ENCODE assay signal across 15 mouse cellular contexts in genomic region chr13:70639639-70640038, GRCm38 (mm10). TPM values are rescaled to one million over a fixed set of nuclear protein-coding genes. Genes with fewer than 3 reads are reported as not detected.
DNase-seq lines count a peak whose midpoint lies in the region; ATAC-seq and TF ChIP-seq lines count a peak whose summit lies in the region.
"Had no signal": no experiment of that assay in that cellular context is flagged by ENCODE, and none has a peak within 500 bp of the region (broad histone marks: within the 10 kb centered on the region; RNA-seq: fewer than 3 reads in every experiment).

No protein-coding gene starts in this region.

- no peak for TF ChIP-seq EP300 in lung, postnatal 0 days (IDR thresholded peaks at IDR 0.05)

- no peak for TF ChIP-seq CTCF in lung, postnatal 0 days (IDR thresholded peaks at IDR 0.05)
- no peak for TF ChIP-seq CTCF in lung, adult 2 months (IDR thresholded peaks at IDR 0.05; ENCODE audit: insufficient read depth, low read length)

- H3K4me2 ChIP-seq in lung, postnatal 0 days (replicated peaks; ENCODE audit: low read depth, low read length): no peak overlapping the region
- H3K4me2 ChIP-seq: forebrain, embryonic 12.5 days; hindbrain, embryonic 14.5 days; neural tube, embryonic 15.5 days had no signal

- H3K4me3 ChIP-seq in lung, postnatal 0 days (ENCODE audit: low read depth, low read length): no peak overlapping the region
- H3K4me3 ChIP-seq in lung, adult 2 months (replicated peaks; ENCODE audit: extremely low read depth, low read depth, low read length): no peak overlapping the region
- H3K4me3 ChIP-seq in limb, embryonic 10.5 days: no peak overlapping the region
- H3K4me3 ChIP-seq: forebrain, embryonic 12.5 days; midbrain, embryonic 10.5 days; neural tube, embryonic 15.5 days had no signal

- no peaks in the 10 kb centered on the region for H3K36me3 ChIP-seq in lung, postnatal 0 days (ENCODE audit: insufficient read depth, low read length)
- no peaks in the 10 kb centered on the region for H3K36me3 ChIP-seq in limb, embryonic 10.5 days
- H3K36me3 ChIP-seq: forebrain, embryonic 12.5 days; midbrain, embryonic 10.5 days; neural tube, embryonic 15.5 days had no signal

- no peaks in the 10 kb centered on the region for H3K27me3 ChIP-seq in lung, postnatal 0 days (replicated peaks; ENCODE audit: insufficient read depth, low read length)
- H3K27me3 ChIP-seq in limb, embryonic 10.5 days (ENCODE audit: low read depth, poor library complexity, severe bottlenecking): no peaks in the 10 kb centered on the region

- no peak overlapping the region for H3K9ac ChIP-seq in lung, postnatal 0 days (replicated peaks; ENCODE audit: low read depth)
- H3K9ac ChIP-seq: forebrain, embryonic 12.5 days; hindbrain, embryonic 14.5 days; neural tube, embryonic 15.5 days had no signal

- TF ChIP-seq POLR2A in lung, adult 2 months (IDR thresholded peaks at IDR 0.05; ENCODE audit: borderline replicate concordance, extremely low read depth, low read depth, low read length): no peak

- DNase-seq in kidney, adult 11 months: peak; percentile 26
- DNase-seq in kidney, postnatal 4 days: no peak
- peak; percentile 27 for DNase-seq in lung, postnatal 0 days (ENCODE audit: low spot score)
- DNase-seq in lung, adult 2 months: no peak
- DNase-seq in kidney, postnatal 10 days: peak; percentile 25
- peak; percentile 6 for DNase-seq in limb, embryonic 10.5 days (ENCODE audit: low spot score)
- DNase-seq in ovary, postnatal 10 days (ENCODE audit: low spot score): no peak
- DNase-seq: adrenal gland, postnatal 10 days; cerebellum, adult 18-20 months; cerebellum, postnatal 14 days; gastrocnemius, postnatal 36 days had no signal

- WGBS in lung, postnatal 0 days: 60% methylated on average over 3 of the region's 3 CpGs
- WGBS in lung, adult 2 months: 47% methylated on average over 3 of the region's 3 CpGs
- 87% methylated on average over 3 of the region's 3 CpGs for WGBS in limb, embryonic 10.5 days

- no peak overlapping the region for H3K27ac ChIP-seq in lung, postnatal 0 days (ENCODE audit: low read length)
- H3K27ac ChIP-seq in limb, embryonic 10.5 days: no peak overlapping the region
- H3K27ac ChIP-seq: forebrain, embryonic 12.5 days; hindbrain, embryonic 14.5 days; midbrain, embryonic 10.5 days; neural tube, embryonic 15.5 days had no signal

- no peak for ATAC-seq in lung, postnatal 0 days

- peaks cover 9% of the 10 kb centered on the region for H3K4me1 ChIP-seq in lung, postnatal 0 days (ENCODE audit: insufficient read depth, low read depth, low read length)
- H3K4me1 ChIP-seq in lung, adult 2 months (ENCODE audit: control insufficient read depth, insufficient read depth, low read length): peaks cover 11% of the 10 kb centered on the region
- H3K4me1 ChIP-seq in limb, embryonic 10.5 days: peaks cover 24% of the 10 kb centered on the region

- H3K9me3 ChIP-seq in lung, postnatal 0 days (ENCODE audit: low read length): no peaks in the 10 kb centered on the region
- H3K9me3 ChIP-seq in limb, embryonic 10.5 days (replicated peaks): no peaks in the 10 kb centered on the region
- H3K9me3 ChIP-seq: forebrain, embryonic 12.5 days; midbrain, embryonic 10.5 days; neural tube, embryonic 15.5 days had no signal

RNA-seq across cellular contexts. Expression of gene Ice1, which starts 2.2 kb away (rescaled TPM):
- polyA plus RNA-seq in lung, postnatal 0 days (2015; fragmentation: Nextera tagmentation; extraction: Ambion mirVana): 10.8 and 12.3 TPM in 2 replicates
- 20.0 and 25.6 TPM in 2 replicates for polyA plus RNA-seq in lung, adult 2 months (2012; rRNA removed)
- 21.3 and 23.9 TPM in 2 replicates for polyA plus RNA-seq in limb, embryonic 10.5 days (2016; fragmentation: Nextera tagmentation; extraction: Ambion mirVana)

Comparison
In these comparisons a context has a peak if more than half of its experiments do, and no peak if none do; other contexts are left out.
1. DNase-seq: peak in kidney, adult 11 months (single experiment), lung, postnatal 0 days (single experiment), kidney, postnatal 10 days (single experiment) and limb, embryonic 10.5 days (single experiment); none in kidney, postnatal 4 days (0 of 2), lung, adult 2 months (single experiment) and ovary, postnatal 10 days (single experiment).